Mouse (Mus musculus) hindbrain, embryonic 16.5 days (tissue): ENCODE data around the gene Nrxn2. TPM values are rescaled to one million over a fixed set of nuclear protein-coding genes. Genes with fewer than 3 reads are reported as not detected.

Source experiments
- ATAC-seq: fragments of 200-750 bp; cut with Nextera tagmentation; 2 replicates; pipeline ENCODE4 v1.8.0; 2017; ENCODE audit warnings: moderate TSS enrichment, moderate library complexity
- H3K27ac ChIP-seq: fragments of 300-500 bp; sonication (generic); 2 replicates; pipeline ENCODE4 v1.5.1; 2014; ENCODE audit warnings: low read depth, mild to moderate bottlenecking, control low read depth, low read length, moderate library complexity
- H3K27me3 ChIP-seq: fragments of 300-500 bp; sonication (generic); replicated peaks from 2 replicates; pipeline ENCODE4 v1.6.1; 2014; ENCODE audit warnings: low read length; ENCODE audit not compliant: control insufficient read depth, insufficient read depth
- H3K36me3 ChIP-seq: fragments of 300-500 bp; sonication (generic); 2 replicates; pipeline ENCODE4 v1.6.1; 2014; ENCODE audit warnings: mild to moderate bottlenecking, low read length, moderate library complexity, mixed read lengths; ENCODE audit not compliant: control insufficient read depth, insufficient read depth
- H3K4me1 ChIP-seq: fragments of 300-500 bp; sonication (generic); 2 replicates; pipeline ENCODE4 v1.6.1; 2014; ENCODE audit warnings: low read depth, low read length; ENCODE audit not compliant: control insufficient read depth, insufficient read depth
- H3K4me2 ChIP-seq: fragments of 300-500 bp; sonication (generic); 2 replicates; pipeline ENCODE4 v1.6.1; 2014; ENCODE audit warnings: mild to moderate bottlenecking, low read length, control low read depth, moderate library complexity
- H3K4me3 ChIP-seq: fragments of 300-500 bp; sonication (generic); 2 replicates; pipeline ENCODE4 v1.5.1; 2014; ENCODE audit warnings: mild to moderate bottlenecking, low read length, control low read depth, moderate library complexity
- H3K9ac ChIP-seq: fragments of 300-500 bp; sonication (generic); 2 replicates; pipeline ENCODE4 v1.6.1; 2014; ENCODE audit warnings: low read depth, mild to moderate bottlenecking, control low read depth, low read length, moderate library complexity
- H3K9me3 ChIP-seq: fragments of 300-500 bp; sonication (generic); 2 replicates; pipeline ENCODE4 v1.6.1; 2014; ENCODE audit warnings: mild to moderate bottlenecking, low read length, moderate library complexity; ENCODE audit not compliant: control insufficient read depth
- whole genome bisulfite sequencing: fragments of 180-500 bp; shearing (Covaris S2); extraction: QIAGEN DNeasy Blood & Tissue Kit; methylation state at CpG from one replicate; pipeline ENCODE4 v1.1.7; 2014; 5-methylcytosine and 5-hydroxymethylcytosine counted together
- polyA plus RNA-seq: library from polyadenylated mRNA; unstranded; fragments of >200 nt; fragmentation: Nextera tagmentation; extraction: Ambion mirVana; gene quantifications from 2 replicates; pipeline ENCODE4 v1.2.1, GENCODE M21; 2015

Gene Nrxn2
- polyA plus RNA-seq, 1 experiment from 2014 or later, result 37.1 TPM

DNA sequence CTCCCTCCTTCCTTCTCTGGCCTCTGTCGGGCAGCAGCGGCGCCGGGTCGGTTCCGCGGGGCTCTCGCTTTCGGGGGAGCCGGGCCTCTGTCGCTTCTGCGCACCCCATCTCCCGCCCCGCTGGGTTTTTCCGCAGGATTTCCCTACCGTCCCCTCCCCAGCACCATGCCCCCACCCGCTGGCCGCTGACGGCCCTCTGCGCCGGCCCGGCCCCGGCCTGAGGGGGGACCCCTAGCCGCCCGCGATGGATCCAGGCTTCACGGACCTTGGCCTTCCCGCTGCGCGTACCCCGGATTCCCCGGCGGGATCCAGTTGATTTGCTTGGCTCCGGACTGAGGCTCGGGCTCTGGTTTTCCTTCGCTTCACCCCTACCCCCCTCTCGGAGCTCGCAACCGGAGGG, 79.3 kb downstream of the Nrxn2 start:
- H3K4me3 ChIP-seq, result peak overlapping the region; percentile 88
- peak; percentile 18 for ATAC-seq
- H3K4me2 ChIP-seq, result peak overlapping the region; percentile 91
- H3K27me3 ChIP-seq, result no peaks in the 10 kb centered on the region
- H3K4me1 ChIP-seq, result peaks cover 49% of the 10 kb centered on the region
- WGBS, result under 1% methylated on average over 39 of the region's 39 CpGs
- H3K9me3 ChIP-seq, result no peaks in the 10 kb centered on the region
- H3K36me3 ChIP-seq, result no peaks in the 10 kb centered on the region
- peak overlapping the region; percentile 97 for H3K27ac ChIP-seq
- H3K9ac ChIP-seq, result peak overlapping the region; percentile 99

DNA sequence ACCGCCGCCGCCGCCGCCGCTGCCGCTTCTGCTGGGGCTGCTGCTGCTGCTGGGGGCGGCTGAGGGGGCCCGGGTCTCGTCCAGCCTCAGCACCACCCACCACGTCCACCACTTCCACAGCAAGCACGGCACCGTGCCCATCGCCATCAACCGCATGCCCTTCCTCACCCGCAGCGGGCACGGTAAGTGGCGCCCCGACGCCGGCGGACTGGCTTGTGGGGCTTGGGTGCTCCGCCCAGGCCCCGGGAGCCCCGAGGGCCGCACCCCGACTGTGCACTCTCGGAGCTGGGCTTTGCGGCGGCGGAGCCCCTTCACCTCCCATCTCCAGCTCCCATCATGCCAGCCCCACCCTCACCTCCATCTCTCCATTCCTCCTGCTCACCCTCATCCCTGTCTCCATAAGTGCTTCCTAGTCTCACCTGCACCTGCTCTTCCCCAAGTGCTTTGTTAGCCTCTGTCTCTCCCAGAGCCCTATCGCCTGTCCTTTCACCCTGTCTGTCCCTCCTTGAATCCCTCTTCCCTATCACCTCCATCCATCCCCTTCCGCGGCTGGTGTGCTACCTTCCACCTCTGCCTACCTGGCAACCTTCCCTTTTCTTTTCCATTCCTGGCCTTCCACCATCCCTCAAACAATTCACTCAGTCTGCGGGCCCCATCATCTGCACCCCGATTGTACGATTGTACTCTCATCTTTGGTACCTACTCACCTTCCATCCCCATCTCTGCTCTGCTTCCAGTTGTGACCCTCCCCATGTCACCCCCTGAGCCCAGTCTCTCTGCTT, 80.0 kb downstream of the Nrxn2 start:
- Histone ChIP-seq H3K9me3 (no peaks in the 10 kb centered on the region), H3K27ac (peak overlapping the region; percentile 97), H3K36me3 (no peaks in the 10 kb centered on the region), H3K4me1 (peaks cover 56% of the 10 kb centered on the region), H3K4me3 (peak overlapping the region; percentile 88), H3K4me2 (peak overlapping the region; percentile 91), H3K9ac (peak overlapping the region; percentile 99), H3K27me3 (no peaks in the 10 kb centered on the region)
- no peak for ATAC-seq
- 5% methylated on average over 29 of the region's 38 CpGs for WGBS

DNA sequence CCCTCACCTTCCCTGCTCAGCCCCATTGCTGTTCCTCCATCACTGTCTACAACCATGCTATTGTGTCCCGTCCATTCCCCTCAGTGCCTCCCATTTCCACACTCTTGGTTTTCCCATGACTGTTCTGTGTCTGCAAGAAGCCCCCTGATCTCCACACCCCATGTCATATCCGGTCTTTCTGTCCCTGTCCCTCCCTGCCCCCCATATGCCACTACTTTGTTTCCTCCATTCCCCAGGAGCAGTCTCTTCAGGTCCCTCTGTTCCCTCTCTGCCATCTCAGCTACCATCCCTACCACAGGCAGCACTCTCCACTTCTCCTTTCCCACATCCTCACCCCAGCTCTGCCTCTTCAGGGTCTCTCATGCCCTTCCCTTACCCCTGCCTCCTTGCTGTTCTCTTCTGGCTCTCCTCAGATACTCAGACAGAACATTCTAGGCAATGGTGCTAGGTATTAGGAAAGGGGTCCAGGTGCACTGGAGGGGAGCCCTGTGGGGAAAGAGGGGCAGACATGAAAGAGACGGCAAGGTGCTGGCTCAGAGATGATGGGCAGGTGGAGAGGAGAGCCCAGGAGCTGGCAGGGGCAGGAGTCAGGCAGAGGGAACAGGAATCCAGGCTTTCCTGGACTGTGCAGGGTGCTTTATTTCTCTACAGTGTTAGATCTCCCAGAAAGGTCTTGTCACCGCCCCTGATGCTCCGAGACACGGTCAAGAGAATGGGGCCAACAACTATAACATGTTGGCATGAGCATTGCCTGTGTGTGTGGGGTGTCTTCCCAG, 81.5 kb downstream of the Nrxn2 start:
- Histone ChIP-seq H3K27me3 (no peaks in the 10 kb centered on the region), H3K4me1 (peaks cover 71% of the 10 kb centered on the region), H3K4me2 (peak overlapping the region; percentile 91), H3K9me3 (no peaks in the 10 kb centered on the region), H3K9ac (peak overlapping the region; percentile 99), H3K36me3 (peaks cover 4% of the 10 kb centered on the region; the same call in 1 of the 2 replicates), H3K4me3 (peak overlapping the region; percentile 88), H3K27ac (peak overlapping the region; percentile 97)
- no peak for ATAC-seq
- 45% methylated on average over 6 of the region's 6 CpGs for WGBS

DNA sequence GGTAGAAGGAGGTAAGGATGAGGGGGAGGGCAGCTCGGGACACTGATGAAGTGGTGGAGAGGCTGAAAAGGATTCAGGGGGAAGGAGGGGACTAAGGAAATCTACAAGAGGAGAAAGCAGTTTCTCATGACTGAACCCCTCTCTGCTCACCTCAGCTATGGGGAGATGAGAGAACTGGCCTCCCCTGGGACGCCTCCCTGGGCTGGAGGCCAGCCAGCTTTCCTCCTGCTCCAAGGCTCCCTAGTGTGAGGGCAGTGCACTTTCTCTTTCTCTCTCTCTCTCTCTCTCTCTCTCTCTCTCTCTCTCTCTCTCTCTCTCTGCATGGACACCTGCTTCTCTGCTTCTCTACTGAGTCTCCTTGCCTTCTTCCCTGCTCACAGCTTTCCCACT, 82.1 kb downstream of the Nrxn2 start:
- peak overlapping the region; percentile 44; the same call in 1 of the 2 replicates for H3K27ac ChIP-seq
- 21% methylated on average over 2 of the region's 2 CpGs for WGBS
- H3K4me3 ChIP-seq, result peak overlapping the region; percentile 88
- no peaks in the 10 kb centered on the region for H3K27me3 ChIP-seq
- H3K4me2 ChIP-seq, result peak overlapping the region; percentile 91
- peaks cover 65% of the 10 kb centered on the region for H3K4me1 ChIP-seq
- no peak for ATAC-seq
- H3K9ac ChIP-seq, result peak overlapping the region; percentile 99
- no peaks in the 10 kb centered on the region for H3K9me3 ChIP-seq
- peaks cover 9% of the 10 kb centered on the region; the same call in 1 of the 2 replicates for H3K36me3 ChIP-seq

DNA sequence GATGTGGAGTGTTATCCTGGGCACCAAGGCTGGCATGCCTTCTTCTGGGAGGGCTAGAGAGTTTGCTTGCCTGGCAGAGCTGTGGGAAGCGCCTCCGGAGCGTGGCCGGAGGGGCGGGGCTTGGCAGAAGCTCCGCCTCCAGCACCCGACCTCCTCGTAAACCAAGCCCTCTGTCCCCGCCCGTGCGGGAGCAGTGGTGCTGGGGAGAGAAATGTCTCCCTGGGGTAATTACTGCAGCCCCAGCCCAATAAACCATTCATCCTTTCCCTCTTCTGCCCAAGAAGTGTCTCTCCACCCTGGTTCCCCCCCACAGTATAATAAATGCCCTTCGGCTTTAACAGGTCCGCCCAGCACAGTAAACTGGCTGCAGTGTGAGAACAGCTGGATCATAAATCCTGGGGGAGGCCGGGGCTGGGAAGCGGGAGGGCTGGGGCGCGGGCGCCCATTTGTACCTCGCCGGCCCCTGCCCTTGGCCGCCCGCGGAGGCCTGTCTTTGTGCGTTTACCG, 83.6 kb downstream of the Nrxn2 start:
- under 1% methylated on average over 25 of the region's 25 CpGs for WGBS

DNA sequence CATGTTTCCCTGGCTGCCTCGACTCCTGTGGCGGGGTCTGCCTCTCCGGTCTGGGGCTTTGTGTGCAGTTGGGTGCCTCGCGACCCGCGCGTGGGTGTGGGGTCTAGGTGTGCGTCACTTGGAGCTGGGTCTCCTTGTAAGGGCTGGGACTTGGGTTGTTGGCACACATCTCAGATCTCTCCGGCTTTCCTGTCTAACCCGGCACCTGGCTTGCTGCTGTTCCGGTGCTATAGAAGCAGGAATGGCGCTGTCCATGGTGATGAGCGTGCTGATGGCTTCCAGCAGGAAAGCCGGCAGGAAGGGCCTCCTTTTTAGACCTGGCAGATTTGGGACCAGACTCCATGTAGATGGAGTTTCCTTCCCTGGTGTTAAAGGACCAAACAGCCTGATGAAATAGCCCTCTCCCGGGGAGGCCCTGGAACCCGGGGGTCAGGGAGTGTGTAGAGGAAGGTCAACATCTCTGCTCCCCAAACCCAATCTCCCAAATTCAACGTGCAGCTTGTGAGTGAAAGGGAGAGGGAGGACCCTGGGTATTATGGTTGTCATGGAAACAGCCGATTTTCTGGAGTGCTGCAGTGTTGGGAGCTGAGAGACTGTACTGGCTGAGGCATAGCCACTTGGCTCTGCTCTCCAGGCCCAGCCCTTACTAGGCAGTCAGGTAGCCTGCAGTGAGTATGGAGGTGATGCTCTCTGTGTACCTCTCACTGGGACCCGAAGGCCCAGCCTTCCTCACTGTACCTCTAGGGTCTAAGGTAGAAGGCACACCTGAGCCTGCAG, 84.2 kb downstream of the Nrxn2 start:
- H3K4me3 ChIP-seq, result peak overlapping the region; percentile 88
- no peaks in the 10 kb centered on the region for H3K27me3 ChIP-seq
- peaks cover 15% of the 10 kb centered on the region for H3K36me3 ChIP-seq
- peaks cover 59% of the 10 kb centered on the region for H3K4me1 ChIP-seq
- peak overlapping the region; percentile 82 for H3K27ac ChIP-seq
- peak; percentile 48 for ATAC-seq
- WGBS, result 4% methylated on average over 20 of the region's 20 CpGs
- peak overlapping the region; percentile 91 for H3K4me2 ChIP-seq
- H3K9me3 ChIP-seq, result no peaks in the 10 kb centered on the region
- peak overlapping the region; percentile 69 for H3K9ac ChIP-seq

More for the DNA sequence above, 83.6 kb downstream of the Nrxn2 start:
- Histone ChIP-seq H3K4me2 (peak overlapping the region; percentile 91), H3K4me1 (peaks cover 57% of the 10 kb centered on the region), H3K27me3 (no peaks in the 10 kb centered on the region), H3K4me3 (peak overlapping the region; percentile 88), H3K36me3 (peaks cover 15% of the 10 kb centered on the region), H3K9me3 (no peaks in the 10 kb centered on the region), H3K27ac (peak overlapping the region; percentile 82), H3K9ac (peak overlapping the region; percentile 69)
- peak; percentile 35 for ATAC-seq

DNA sequence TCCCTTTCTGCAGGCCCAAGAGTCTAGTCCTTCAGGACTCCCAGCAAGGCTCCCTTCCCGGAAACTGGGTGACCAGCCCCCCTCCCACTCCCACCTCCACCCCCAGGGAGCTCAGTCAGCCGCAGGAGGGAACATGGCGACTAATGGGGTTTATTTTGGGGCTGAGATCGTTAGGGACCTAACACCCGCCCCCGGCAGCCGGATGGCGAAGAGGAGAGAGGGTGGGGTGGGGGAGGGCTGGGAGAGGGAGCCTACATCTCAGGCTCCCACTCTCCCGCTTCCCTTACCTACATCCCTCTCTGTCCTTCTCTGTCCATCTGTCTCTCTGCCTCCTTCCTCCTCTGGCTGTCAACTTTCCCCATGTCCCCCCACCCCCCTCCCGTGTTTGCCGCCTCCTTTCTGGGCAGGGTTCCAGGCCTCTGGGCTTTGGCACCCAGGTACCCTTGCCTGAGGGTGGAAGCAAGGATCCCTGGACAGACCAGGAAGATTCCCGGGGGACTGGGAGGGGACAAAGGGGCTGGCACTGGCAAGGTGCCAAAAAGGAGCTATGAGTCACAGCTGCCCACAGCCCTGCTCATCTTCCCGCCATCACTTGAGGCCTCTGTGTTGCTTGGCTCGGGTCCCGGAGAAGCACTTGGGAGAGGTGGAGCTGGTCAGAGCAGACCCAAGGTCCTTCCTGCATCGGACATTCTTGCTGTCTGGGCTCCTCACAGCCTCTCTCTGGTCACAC, 85.6 kb downstream of the Nrxn2 start:
- WGBS, result 27% methylated on average over 14 of the region's 16 CpGs
- peak overlapping the region; percentile 69 for H3K9ac ChIP-seq

DNA sequence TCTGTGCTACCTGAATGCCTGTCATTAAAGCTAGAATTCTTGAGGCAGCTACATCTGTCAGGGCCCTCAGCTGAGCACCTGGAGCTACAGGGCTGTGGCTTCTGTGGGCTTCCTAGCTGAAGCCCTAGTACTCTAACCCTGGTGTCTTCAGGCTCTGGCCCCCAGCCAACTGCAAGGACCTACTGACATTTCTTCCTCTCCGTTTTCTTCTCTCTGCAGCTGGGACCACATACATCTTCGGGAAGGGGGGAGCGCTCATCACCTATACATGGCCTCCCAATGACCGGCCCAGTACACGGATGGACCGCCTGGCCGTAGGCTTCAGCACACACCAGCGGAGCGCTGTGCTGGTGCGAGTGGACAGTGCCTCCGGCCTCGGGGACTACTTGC, 86.1 kb downstream of the Nrxn2 start:
- no peak for ATAC-seq
- 92% methylated on average over 12 of the region's 12 CpGs for WGBS
- no peaks in the 10 kb centered on the region for H3K27me3 ChIP-seq
- H3K27ac ChIP-seq, result no peak overlapping the region
- peaks cover 15% of the 10 kb centered on the region for H3K36me3 ChIP-seq
- no peak overlapping the region; the same call in 1 of the 2 replicates for H3K9ac ChIP-seq
- no peak overlapping the region for H3K4me2 ChIP-seq
- peaks cover 57% of the 10 kb centered on the region for H3K4me1 ChIP-seq
- no peaks in the 10 kb centered on the region for H3K9me3 ChIP-seq
- no peak overlapping the region for H3K4me3 ChIP-seq

More for the DNA sequence above, 85.6 kb downstream of the Nrxn2 start:
- H3K4me1 ChIP-seq, result peaks cover 59% of the 10 kb centered on the region
- H3K9me3 ChIP-seq, result no peaks in the 10 kb centered on the region
- peak overlapping the region; percentile 91 for H3K4me2 ChIP-seq
- no peak for ATAC-seq
- no peaks in the 10 kb centered on the region for H3K27me3 ChIP-seq
- peak overlapping the region; percentile 82 for H3K27ac ChIP-seq
- no peak overlapping the region for H3K4me3 ChIP-seq
- H3K36me3 ChIP-seq, result peaks cover 15% of the 10 kb centered on the region
